Comparison of ENCODE assay signal across 11 mouse cellular contexts in genomic region chr5:151055426-151056090, GRCm38 (mm10).
DNase-seq lines count a peak whose midpoint lies in the region; ATAC-seq and TF ChIP-seq lines count a peak whose summit lies in the region.
"Had no signal": no experiment of that assay in that cellular context is flagged by ENCODE, and none has a peak within 500 bp of the region (broad histone marks: within the 10 kb centered on the region; RNA-seq: fewer than 3 reads in every experiment).

No protein-coding gene starts in this region.

- 92% methylated on average over 11 of the region's 11 CpGs for WGBS in forebrain, embryonic 12.5 days
- 89% methylated on average over 11 of the region's 11 CpGs for WGBS in forebrain, embryonic 11.5 days
- WGBS in hindbrain, embryonic 14.5 days: 91% methylated on average over 11 of the region's 11 CpGs

- 0 out of 2 replicates have a peak overlapping the region, but pooled peaks have one; percentile 5 for H3K27ac ChIP-seq in forebrain, embryonic 12.5 days
- no peak overlapping the region for H3K27ac ChIP-seq in forebrain, embryonic 11.5 days (ENCODE audit: low read depth, low read length)
- H3K27ac ChIP-seq in layer of hippocampus, adult 2 months: peak overlapping the region; percentile 80
- peak overlapping the region; percentile 71; the same call in 1 of the 2 replicates for H3K27ac ChIP-seq in hindbrain, embryonic 14.5 days
- H3K27ac ChIP-seq: limb, embryonic 13.5 days had no signal

- no peak overlapping the region for H3K9ac ChIP-seq in forebrain, embryonic 12.5 days
- H3K9ac ChIP-seq in forebrain, embryonic 11.5 days (ENCODE audit: low read length): no peak overlapping the region
- H3K9ac ChIP-seq in hindbrain, embryonic 14.5 days: no peak overlapping the region
- H3K9ac ChIP-seq: limb, embryonic 13.5 days had no signal

- no peak overlapping the region for H3K4me2 ChIP-seq in forebrain, embryonic 12.5 days
- H3K4me2 ChIP-seq in forebrain, embryonic 11.5 days (ENCODE audit: low read depth, low read length, severe bottlenecking): no peak overlapping the region
- H3K4me2 ChIP-seq in hindbrain, embryonic 14.5 days (replicated peaks): no peak overlapping the region
- H3K4me2 ChIP-seq: limb, embryonic 13.5 days had no signal

- H3K36me3 ChIP-seq in forebrain, embryonic 12.5 days (replicated peaks): no peaks in the 10 kb centered on the region
- no peaks in the 10 kb centered on the region for H3K36me3 ChIP-seq in forebrain, embryonic 11.5 days (ENCODE audit: control insufficient read depth, insufficient read depth, low read length)
- no peaks in the 10 kb centered on the region for H3K36me3 ChIP-seq in hindbrain, embryonic 14.5 days (replicated peaks; ENCODE audit: control insufficient read depth, insufficient read depth)

- H3K4me1 ChIP-seq in forebrain, embryonic 12.5 days: peaks cover 10% of the 10 kb centered on the region
- peaks cover 8% of the 10 kb centered on the region; the same call in 1 of the 2 replicates for H3K4me1 ChIP-seq in forebrain, embryonic 11.5 days (replicated peaks; ENCODE audit: control insufficient read depth, insufficient read depth, low read length)
- no peaks in the 10 kb centered on the region; the same call in 1 of the 2 replicates for H3K4me1 ChIP-seq in hindbrain, embryonic 14.5 days (replicated peaks; ENCODE audit: control insufficient read depth, insufficient read depth, low read length)

- no peak for ATAC-seq in forebrain, embryonic 12.5 days (ENCODE audit: low FRiP score)
- ATAC-seq in forebrain, embryonic 11.5 days (replicated peaks; ENCODE audit: low FRiP score): no peak
- ATAC-seq in hindbrain, embryonic 14.5 days (ENCODE audit: low FRiP score): no peak

- no peaks in the 10 kb centered on the region for H3K27me3 ChIP-seq in forebrain, embryonic 12.5 days
- H3K27me3 ChIP-seq in forebrain, embryonic 11.5 days (ENCODE audit: control insufficient read depth, insufficient read depth, low read length): no peaks in the 10 kb centered on the region
- no peaks in the 10 kb centered on the region for H3K27me3 ChIP-seq in hindbrain, embryonic 14.5 days (ENCODE audit: control insufficient read depth, insufficient read depth, low read length)
- H3K27me3 ChIP-seq: limb, embryonic 13.5 days had no signal

- DNase-seq in forebrain, embryonic 11.5 days (ENCODE audit: low spot score): no peak
- DNase-seq in layer of hippocampus, adult 2 months (ENCODE audit: low spot score in 2 of 2): no peak
- no peak for DNase-seq in layer of hippocampus, adult 8-10 months (ENCODE audit: low spot score in 2 of 2)
- DNase-seq in 416B (ENCODE audit: low read depth): peak; percentile 2
- no peak for DNase-seq in hindbrain, embryonic 14.5 days (ENCODE audit: low spot score)
- no peak for DNase-seq in ovary, adult 18-20 months (ENCODE audit: low spot score)
- DNase-seq in urinary bladder, adult 2 months (ENCODE audit: low spot score): no peak
- DNase-seq: cerebellum, adult 8-10 months; gastrocnemius, postnatal 36 days had no signal

- H3K4me3 ChIP-seq in forebrain, embryonic 12.5 days (replicated peaks): no peak overlapping the region
- H3K4me3 ChIP-seq in forebrain, embryonic 11.5 days (ENCODE audit: low read depth, low read length): no peak overlapping the region
- H3K4me3 ChIP-seq in layer of hippocampus, adult 2 months: no peak overlapping the region
- no peak overlapping the region for H3K4me3 ChIP-seq in hindbrain, embryonic 14.5 days (replicated peaks; ENCODE audit: low read length)
- H3K4me3 ChIP-seq: limb, embryonic 13.5 days had no signal

- peak; percentile 47 for TF ChIP-seq CTCF in layer of hippocampus, adult 2 months (conservative IDR thresholded peaks at IDR 0.05)

- no peaks in the 10 kb centered on the region for H3K9me3 ChIP-seq in forebrain, embryonic 12.5 days
- no peaks in the 10 kb centered on the region for H3K9me3 ChIP-seq in forebrain, embryonic 11.5 days (ENCODE audit: control insufficient read depth, low read length)
- H3K9me3 ChIP-seq in hindbrain, embryonic 14.5 days (ENCODE audit: control insufficient read depth, low read length): no peaks in the 10 kb centered on the region
